Mouse (Mus musculus): ENCODE data around the gene Hmgcl. TPM values are rescaled to one million over a fixed set of nuclear protein-coding genes. Genes with fewer than 3 reads are reported as not detected.

The Hmgcl gene
- polyA plus RNA-seq, 1 experiment = not detected

DNA sequence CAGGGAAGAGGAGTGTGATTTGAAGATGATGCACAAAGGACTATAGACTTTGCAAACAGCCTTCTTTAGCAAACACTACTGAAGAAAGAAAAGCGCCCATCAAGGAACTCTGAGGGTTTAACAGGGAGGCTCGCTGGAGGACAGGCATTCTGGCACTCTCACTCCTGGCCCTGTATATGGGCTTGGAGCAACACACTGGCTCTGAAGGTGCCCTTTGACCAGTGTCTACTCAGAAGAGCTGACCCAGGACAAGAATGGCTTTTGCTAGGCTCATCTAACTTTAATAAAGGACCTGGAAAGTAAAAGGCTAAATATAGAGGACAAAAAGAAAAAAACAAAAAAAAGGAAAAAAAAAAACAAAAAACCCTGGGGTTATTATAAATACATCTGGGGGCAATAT is 58.7 kb downstream of the Hmgcl start:
- 96% methylated on average over 2 of the region's 2 CpGs for WGBS
- no peak overlapping the region for H3K27ac ChIP-seq (ENCODE audit: insufficient read depth, low read depth, low read length)

GRCm38 (mm10) chr4:136006821-136007220 is 60.6 kb downstream of the Hmgcl start:
- no peaks in the 10 kb centered on the region for H3K4me1 ChIP-seq (ENCODE audit: control insufficient read depth, insufficient read depth, low read length)
- H3K27ac ChIP-seq (ENCODE audit: insufficient read depth, low read depth, low read length) = no peak overlapping the region
- TF ChIP-seq POLR2A (IDR thresholded peaks at IDR 0.05; ENCODE audit: insufficient read depth, low read depth, low read length) = no peak
- TF ChIP-seq CTCF (IDR thresholded peaks at IDR 0.05; ENCODE audit: insufficient read depth, low read depth, low read length) = no peak
- WGBS = 93% methylated on average over 3 of the region's 3 CpGs
- H3K4me3 ChIP-seq (ENCODE audit: insufficient read depth, low read depth, low read length) = no peak overlapping the region

More for the DNA sequence above, 58.7 kb downstream of the Hmgcl start:
- no peak for TF ChIP-seq CTCF (IDR thresholded peaks at IDR 0.05; ENCODE audit: insufficient read depth, low read depth, low read length)
- H3K4me1 ChIP-seq (ENCODE audit: control insufficient read depth, insufficient read depth, low read length) = no peaks in the 10 kb centered on the region
- no peak overlapping the region for H3K4me3 ChIP-seq (ENCODE audit: insufficient read depth, low read depth, low read length)

GRCm38 (mm10) chr4:136008782-136009447 is 62.7 kb downstream of the Hmgcl start:
- Histone ChIP-seq H3K4me1 (ENCODE audit: control insufficient read depth, insufficient read depth, low read length) (no peaks in the 10 kb centered on the region), H3K27ac (ENCODE audit: insufficient read depth, low read depth, low read length) (no peak overlapping the region), H3K4me3 (ENCODE audit: insufficient read depth, low read depth, low read length) (no peak overlapping the region)
- WGBS = 93% methylated on average over 8 of the region's 8 CpGs
- TF ChIP-seq CTCF (IDR thresholded peaks at IDR 0.05; ENCODE audit: insufficient read depth, low read depth, low read length) (no peak), POLR2A (IDR thresholded peaks at IDR 0.05; ENCODE audit: insufficient read depth, low read depth, low read length) (no peak)

DNA sequence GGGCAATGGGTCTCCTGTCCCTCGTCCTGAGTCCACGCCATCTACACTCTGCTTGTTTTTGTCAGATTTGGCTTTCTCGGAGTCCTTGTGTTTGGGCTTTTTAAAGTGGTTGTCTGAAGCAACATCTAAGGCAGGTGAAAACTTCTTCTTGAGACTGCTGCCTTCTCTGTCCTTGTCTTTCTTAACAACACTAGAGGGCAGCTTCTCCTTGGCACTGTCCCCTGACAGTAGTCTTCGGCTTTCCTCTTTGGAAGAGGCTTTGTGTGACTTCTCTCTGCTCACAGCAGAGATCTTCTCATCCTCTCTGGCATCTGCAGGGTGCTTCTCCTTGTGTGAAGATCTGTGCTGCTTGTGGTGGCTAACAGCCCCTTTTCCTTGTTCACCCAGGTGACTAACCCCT is 64.3 kb downstream of the Hmgcl start:
- no peak for TF ChIP-seq CTCF (IDR thresholded peaks at IDR 0.05; ENCODE audit: insufficient read depth, low read depth, low read length)
- no peak for TF ChIP-seq POLR2A (IDR thresholded peaks at IDR 0.05; ENCODE audit: insufficient read depth, low read depth, low read length)
- WGBS = 89% methylated on average over 4 of the region's 4 CpGs
- no peak overlapping the region for H3K4me3 ChIP-seq (ENCODE audit: insufficient read depth, low read depth, low read length)
- H3K27ac ChIP-seq (ENCODE audit: insufficient read depth, low read depth, low read length) = no peak overlapping the region
- no peaks in the 10 kb centered on the region for H3K4me1 ChIP-seq (ENCODE audit: control insufficient read depth, insufficient read depth, low read length)

Other genes starting within 250 kb of the Hmgcl start
- gene Il22ra1, start 218.3 kb upstream of the Hmgcl start, polyA plus RNA-seq (2012; ENCODE audit: insufficient read depth, insufficient read length, low replicate concordance, missing spikeins) = not detected in 2 replicates
- gene Myom3, start 186.7 kb upstream of the Hmgcl start, polyA plus RNA-seq (2012; ENCODE audit: insufficient read depth, insufficient read length, low replicate concordance, missing spikeins) = not detected in 2 replicates
- not detected in 2 replicates for gene Srsf10, start 90.7 kb upstream of the Hmgcl start, polyA plus RNA-seq (2012; ENCODE audit: insufficient read depth, insufficient read length, low replicate concordance, missing spikeins)
- gene Pnrc2, start 72.6 kb upstream of the Hmgcl start, polyA plus RNA-seq (2012; ENCODE audit: insufficient read depth, insufficient read length, low replicate concordance, missing spikeins) = not detected in 2 replicates
- not detected in 2 replicates for gene Cnr2, start 51.1 kb upstream of the Hmgcl start, polyA plus RNA-seq (2012; ENCODE audit: insufficient read depth, insufficient read length, low replicate concordance, missing spikeins)
- not detected in 2 replicates for gene Fuca1, start 25.7 kb upstream of the Hmgcl start, polyA plus RNA-seq (2012; ENCODE audit: insufficient read depth, insufficient read length, low replicate concordance, missing spikeins)
- gene Gale, start 17.3 kb downstream of the Hmgcl start, polyA plus RNA-seq (2012; ENCODE audit: insufficient read depth, insufficient read length, low replicate concordance, missing spikeins) = not detected in 2 replicates
- not detected in 2 replicates for gene Lypla2, start 26.2 kb downstream of the Hmgcl start, polyA plus RNA-seq (2012; ENCODE audit: insufficient read depth, insufficient read length, low replicate concordance, missing spikeins)
- 351 TPM in 1 of 2 replicates, not detected in the other for gene Pithd1, start 40.8 kb downstream of the Hmgcl start, polyA plus RNA-seq (2012; ENCODE audit: insufficient read depth, insufficient read length, low replicate concordance, missing spikeins)
- gene Eloa, start 75.3 kb downstream of the Hmgcl start, polyA plus RNA-seq (2012; ENCODE audit: insufficient read depth, insufficient read length, low replicate concordance, missing spikeins) = not detected in 2 replicates
- gene Rpl11, start 107.0 kb downstream of the Hmgcl start, polyA plus RNA-seq (2012; ENCODE audit: insufficient read depth, insufficient read length, low replicate concordance, missing spikeins) = not detected in 2 replicates
- gene Id3, start 197.0 kb downstream of the Hmgcl start, polyA plus RNA-seq (2012; ENCODE audit: insufficient read depth, insufficient read length, low replicate concordance, missing spikeins) = not detected in 2 replicates
- gene E2f2, start 225.9 kb downstream of the Hmgcl start, polyA plus RNA-seq (2012; ENCODE audit: insufficient read depth, insufficient read length, low replicate concordance, missing spikeins) = 129 TPM in 1 of 2 replicates, not detected in the other

Measured in olfactory bulb, adult 2 months (tissue).